Comparison of ENCODE assay signal across 8 mouse cellular contexts in the genomic region with DNA sequence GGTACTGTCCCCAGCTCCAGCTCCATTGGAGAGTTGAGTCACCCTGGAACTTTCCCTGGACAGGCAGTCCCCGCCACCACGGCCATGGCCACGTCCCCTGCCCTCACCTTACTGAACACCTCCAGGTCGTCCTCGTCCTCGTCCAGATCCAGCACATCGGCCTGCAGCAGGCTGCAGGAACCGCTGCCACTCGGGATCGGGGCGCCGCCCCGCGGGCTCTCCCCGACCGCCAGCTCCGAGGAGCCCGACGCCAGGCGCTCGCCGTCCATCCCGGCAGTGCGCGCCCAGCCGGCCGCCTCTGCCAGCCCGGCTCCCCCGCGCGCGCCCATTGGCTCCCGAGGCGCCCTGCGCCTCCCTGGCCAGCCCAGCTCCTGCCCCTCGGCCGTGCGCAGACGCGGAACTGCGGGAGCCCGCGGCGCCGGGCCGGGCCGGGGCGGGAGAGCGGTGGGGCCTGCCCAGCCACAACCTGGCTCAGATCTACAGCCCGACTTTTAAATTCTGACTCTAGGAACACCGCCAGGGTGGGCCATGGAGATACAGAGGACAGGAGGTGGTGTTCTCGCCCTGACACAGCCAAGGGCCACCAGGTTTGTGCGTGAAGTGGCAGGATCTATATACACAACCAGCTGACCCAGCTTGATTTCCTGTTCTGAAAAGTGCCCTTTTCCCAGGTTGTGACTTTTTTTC. TPM values are rescaled to one million over a fixed set of nuclear protein-coding genes. Genes with fewer than 3 reads are reported as not detected.
DNase-seq lines count a peak whose midpoint lies in the region; ATAC-seq and TF ChIP-seq lines count a peak whose summit lies in the region.

A gene (minus strand): TSS at position 300 of the 687 bp plus-strand sequence.

- DNase-seq in thymus, adult 2 months = peak; percentile 5
- DNase-seq in thymus, postnatal 0 days (ENCODE audit: low spot score) = no peak
- peak; percentile 89 for DNase-seq in forebrain, embryonic 11.5 days (ENCODE audit: low spot score)
- peak; percentile 96 for DNase-seq in kidney, postnatal 14 days
- peak; percentile 82 for DNase-seq in liver, embryonic 11.5 days (ENCODE audit: low spot score)

- no peaks in the 10 kb centered on the region for H3K36me3 ChIP-seq in thymus, adult 2 months (ENCODE audit: control insufficient read depth, insufficient read depth, low read length)
- no peaks in the 10 kb centered on the region for H3K36me3 ChIP-seq in forebrain, embryonic 11.5 days (ENCODE audit: control insufficient read depth, insufficient read depth, low read length)
- no peaks in the 10 kb centered on the region for H3K36me3 ChIP-seq in heart, embryonic 14.5 days (ENCODE audit: control insufficient read depth, insufficient read depth, low read length)
- H3K36me3 ChIP-seq in liver, embryonic 11.5 days (ENCODE audit: control insufficient read depth, insufficient read depth, low read length) = no peaks in the 10 kb centered on the region
- no peaks in the 10 kb centered on the region for H3K36me3 ChIP-seq in stomach, embryonic 15.5 days

- no peaks in the 10 kb centered on the region for H3K9me3 ChIP-seq in forebrain, embryonic 11.5 days (ENCODE audit: control insufficient read depth, low read length)
- no peaks in the 10 kb centered on the region for H3K9me3 ChIP-seq in heart, embryonic 14.5 days (ENCODE audit: control insufficient read depth, low read length)
- no peaks in the 10 kb centered on the region for H3K9me3 ChIP-seq in liver, embryonic 11.5 days (ENCODE audit: control insufficient read depth, low read length)
- no peaks in the 10 kb centered on the region for H3K9me3 ChIP-seq in stomach, embryonic 15.5 days

- WGBS in thymus, adult 2 months = 1% methylated on average over 53 of the region's 53 CpGs
- under 1% methylated on average over 51 of the region's 53 CpGs for WGBS in forebrain, embryonic 11.5 days
- under 1% methylated on average over 49 of the region's 53 CpGs for WGBS in heart, embryonic 14.5 days
- 0% methylated on average over 53 of the region's 53 CpGs for WGBS in liver, embryonic 11.5 days
- under 1% methylated on average over 52 of the region's 53 CpGs for WGBS in stomach, embryonic 15.5 days

- peak; percentile 100 for ATAC-seq in forebrain, embryonic 11.5 days (replicated peaks; ENCODE audit: low FRiP score)
- peak; percentile 99 for ATAC-seq in heart, embryonic 14.5 days (ENCODE audit: insufficient number of reproducible peaks, insufficient read depth, low FRiP score, low read depth)
- peak; percentile 100 for ATAC-seq in liver, embryonic 11.5 days (replicated peaks; ENCODE audit: low FRiP score)
- peak; percentile 43; the same call in 1 of the 2 replicates for ATAC-seq in monocyte, adult 5-6 weeks (replicated peaks; ENCODE audit: insufficient number of reproducible peaks, low FRiP score, low TSS enrichment, poor library complexity, severe bottlenecking)
- ATAC-seq in stomach, embryonic 15.5 days (ENCODE audit: insufficient read depth, low FRiP score, low read depth) = peak; percentile 99

- H3K9ac ChIP-seq in forebrain, embryonic 11.5 days (ENCODE audit: low read length) = peak within 1 kb of the TSS; percentile 67
- H3K9ac ChIP-seq in heart, embryonic 14.5 days (ENCODE audit: low read length) = peak within 1 kb of the TSS; percentile 86
- peak within 1 kb of the TSS; percentile 67 for H3K9ac ChIP-seq in liver, embryonic 11.5 days (ENCODE audit: low read depth, low read length)
- peak within 1 kb of the TSS; percentile 74 for H3K9ac ChIP-seq in stomach, embryonic 15.5 days

- no peaks in the 10 kb centered on the region for H3K4me1 ChIP-seq in thymus, adult 2 months (replicated peaks; ENCODE audit: control insufficient read depth, insufficient read depth, low read length)
- H3K4me1 ChIP-seq in forebrain, embryonic 11.5 days (replicated peaks; ENCODE audit: control insufficient read depth, insufficient read depth, low read length) = no peaks in the 10 kb centered on the region
- H3K4me1 ChIP-seq in heart, embryonic 14.5 days (ENCODE audit: control insufficient read depth in 2 of 2, insufficient read depth in 2 of 2, low read length in 2 of 2) = peaks cover 2 to 23% of the 10 kb centered on the region in 2 experiments
- no peaks in the 10 kb centered on the region for H3K4me1 ChIP-seq in liver, embryonic 11.5 days (replicated peaks; ENCODE audit: control insufficient read depth, insufficient read depth, low read length)
- H3K4me1 ChIP-seq in stomach, embryonic 15.5 days = 0 out of 2 replicates have a peak, but pooled peaks cover 5% of the 10 kb centered on the region

- TF ChIP-seq POLR2A in thymus, adult 2 months (IDR thresholded peaks at IDR 0.05; ENCODE audit: control insufficient read depth, extremely low read depth, insufficient read depth, low read length, poor library complexity) = no peak

- H3K27me3 ChIP-seq in thymus, adult 2 months (ENCODE audit: control insufficient read depth, insufficient read depth, low read length) = no peaks in the 10 kb centered on the region
- no peaks in the 10 kb centered on the region for H3K27me3 ChIP-seq in forebrain, embryonic 11.5 days (ENCODE audit: control insufficient read depth, insufficient read depth, low read length)
- no peaks in the 10 kb centered on the region for H3K27me3 ChIP-seq in heart, embryonic 14.5 days (ENCODE audit: control insufficient read depth, insufficient read depth, low read length)
- H3K27me3 ChIP-seq in liver, embryonic 11.5 days (replicated peaks; ENCODE audit: control insufficient read depth, insufficient read depth, low read length) = no peaks in the 10 kb centered on the region
- H3K27me3 ChIP-seq in stomach, embryonic 15.5 days (replicated peaks) = no peaks in the 10 kb centered on the region

- TF ChIP-seq CTCF in thymus, adult 2 months (IDR thresholded peaks at IDR 0.05; ENCODE audit: borderline replicate concordance, control insufficient read depth, extremely low read depth, insufficient read depth, low read length, poor library complexity) = no peak

- peak within 1 kb of the TSS; percentile 69 for H3K4me2 ChIP-seq in forebrain, embryonic 11.5 days (ENCODE audit: low read depth, low read length, severe bottlenecking)
- H3K4me2 ChIP-seq in heart, embryonic 14.5 days (ENCODE audit: low read length) = peak within 1 kb of the TSS; percentile 80
- H3K4me2 ChIP-seq in liver, embryonic 11.5 days = peak within 1 kb of the TSS; percentile 81
- H3K4me2 ChIP-seq in stomach, embryonic 15.5 days = peak within 1 kb of the TSS; percentile 73

- peak within 1 kb of the TSS; percentile 32 for H3K4me3 ChIP-seq in thymus, adult 2 months (ENCODE audit: control insufficient read depth, insufficient read depth, low read length)
- H3K4me3 ChIP-seq in forebrain, embryonic 11.5 days (ENCODE audit: low read depth, low read length) = peak within 1 kb of the TSS; percentile 45
- peak within 1 kb of the TSS; percentile 77 to 99 for H3K4me3 ChIP-seq in heart, embryonic 14.5 days (ENCODE audit: control insufficient read depth in 1 of 2, insufficient read depth in 1 of 2, low read depth in 1 of 2, low read length in 2 of 2)
- peak within 1 kb of the TSS; percentile 61 for H3K4me3 ChIP-seq in liver, embryonic 11.5 days (ENCODE audit: low read depth, low read length)
- H3K4me3 ChIP-seq in stomach, embryonic 15.5 days (replicated peaks) = peak within 1 kb of the TSS; percentile 68

- no peak within 1 kb of the TSS for H3K27ac ChIP-seq in thymus, adult 2 months (ENCODE audit: control insufficient read depth, insufficient read depth, low read length)
- H3K27ac ChIP-seq in forebrain, embryonic 11.5 days (ENCODE audit: low read depth, low read length) = no peak within 1 kb of the TSS
- H3K27ac ChIP-seq in heart, embryonic 14.5 days (replicated peaks in 1 of 2; ENCODE audit: control insufficient read depth in 1 of 2, insufficient read depth in 1 of 2, low read depth in 2 of 2, low read length in 2 of 2) = peak within 1 kb of the TSS; percentile 89 to 97
- H3K27ac ChIP-seq in liver, embryonic 11.5 days (ENCODE audit: low read depth, low read length) = peak within 1 kb of the TSS; percentile 19; the same call in 1 of the 2 replicates
- peak within 1 kb of the TSS; percentile 72 for H3K27ac ChIP-seq in stomach, embryonic 15.5 days

RNA-seq across cellular contexts. Expression of the gene that starts here (rescaled TPM):
- 2.3 and 2.6 TPM in 2 replicates for polyA plus RNA-seq in thymus, adult 2 months (2012; rRNA removed)
- polyA plus RNA-seq in thymus, postnatal 0 days (2015; fragmentation: Nextera tagmentation; extraction: Ambion mirVana) = 7.8 and 8.3 TPM in 2 replicates
- 14.5 TPM in 2 replicates for polyA plus RNA-seq in forebrain, embryonic 11.5 days (2014; fragmentation: Nextera tagmentation; extraction: Ambion mirVana)
- polyA plus RNA-seq in heart, embryonic 14.5 days (2014; fragmentation: Nextera tagmentation; extraction: Ambion mirVana) = 45.9 and 47.9 TPM in 2 replicates
- 21.6 and 24.5 TPM in 2 replicates for polyA plus RNA-seq in liver, embryonic 11.5 days (2014; fragmentation: Nextera tagmentation; extraction: Ambion mirVana)
- total RNA-seq in monocyte, adult 5-6 weeks (2017) = 1.6 to 2.8 TPM in 2 of 3 replicates, not detected in the other
- 37.7 and 44.2 TPM in 2 replicates for polyA plus RNA-seq in stomach, embryonic 15.5 days (2015; fragmentation: Nextera tagmentation; extraction: Ambion mirVana)

Comparison
In these comparisons a context has a peak if more than half of its experiments do, and no peak if none do; other contexts are left out.
1. H3K27ac ChIP-seq: peak in heart, embryonic 14.5 days (2 of 2), liver, embryonic 11.5 days (single experiment) and stomach, embryonic 15.5 days (single experiment); none in thymus, adult 2 months (single experiment) and forebrain, embryonic 11.5 days (single experiment).
2. H3K4me3 ChIP-seq: peak in every context shown above with its lines; median percentile 88 in heart, embryonic 14.5 days; 68 in stomach, embryonic 15.5 days; 61 in liver, embryonic 11.5 days; 45 in forebrain, embryonic 11.5 days; 32 in thymus, adult 2 months.
3. ATAC-seq: peak in every context shown above with its lines; median percentile 100 in forebrain, embryonic 11.5 days; 100 in liver, embryonic 11.5 days; 99 in heart, embryonic 14.5 days; 99 in stomach, embryonic 15.5 days; 43 in monocyte, adult 5-6 weeks.
4. Peak in every context shown above with its lines, with median percentiles within 50 percentile points of each other: H3K4me2 ChIP-seq and H3K9ac ChIP-seq.